Mouse (Mus musculus): ENCODE data around the gene Fetub. TPM values are rescaled to one million over a fixed set of nuclear protein-coding genes. Genes with fewer than 3 reads are reported as not detected.

Fetub gene
- polyA plus RNA-seq, 1 experiment: 2.8 TPM

DNA sequence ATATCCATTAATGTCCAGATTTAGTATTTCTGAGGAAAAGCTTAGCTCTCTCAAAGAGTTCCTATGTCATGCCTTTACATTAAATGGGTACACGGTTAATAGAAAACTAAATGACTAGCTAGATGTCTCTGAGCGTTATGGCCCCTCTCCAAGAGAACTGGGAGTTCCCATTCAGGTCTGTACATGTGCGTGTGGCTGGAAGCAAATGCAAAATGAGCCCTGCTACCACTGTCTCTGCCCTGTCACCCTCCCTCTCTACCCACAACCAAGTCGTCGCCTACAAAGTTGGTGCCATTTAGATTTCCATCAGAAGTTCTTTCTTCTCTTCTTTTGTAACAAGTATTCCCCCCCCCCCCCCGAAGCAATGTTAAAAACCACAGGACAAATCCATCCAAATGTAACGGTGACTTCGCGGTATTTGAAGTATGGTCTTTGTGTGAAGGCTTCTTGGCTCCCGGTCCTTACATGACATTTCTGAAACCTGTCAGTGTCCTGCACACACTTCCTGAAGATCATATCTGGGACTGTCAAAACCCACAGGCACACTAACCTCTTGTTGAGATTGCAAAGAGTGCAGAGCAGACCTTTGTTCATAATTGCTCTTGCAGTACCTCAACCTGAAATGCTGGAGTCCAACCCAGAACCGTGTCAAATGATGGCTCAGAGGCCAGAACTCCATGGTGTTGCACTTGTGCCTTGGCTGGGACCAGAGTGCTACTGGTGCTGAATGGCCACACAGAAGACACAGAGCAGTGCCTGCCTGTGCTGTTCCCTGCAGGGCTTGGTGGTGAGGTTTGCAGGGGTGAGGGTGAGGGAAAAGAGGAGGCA lies 27.2 kb upstream of the Fetub start, which contains the start of gene Ahsg:
Ahsg (plus strand) TSS at position 595 of the 828 bp plus-strand sequence.
- Histone ChIP-seq H3K4me3 (ENCODE audit: insufficient read depth, low read depth, low read length) (no peak within 1 kb of the TSS), H3K27ac (replicated peaks; ENCODE audit: low read depth, low read length) (no peak within 1 kb of the TSS), H3K4me1 (ENCODE audit: control insufficient read depth, insufficient read depth, insufficient read length, low read length) (no peaks in the 10 kb centered on the region)

DNA sequence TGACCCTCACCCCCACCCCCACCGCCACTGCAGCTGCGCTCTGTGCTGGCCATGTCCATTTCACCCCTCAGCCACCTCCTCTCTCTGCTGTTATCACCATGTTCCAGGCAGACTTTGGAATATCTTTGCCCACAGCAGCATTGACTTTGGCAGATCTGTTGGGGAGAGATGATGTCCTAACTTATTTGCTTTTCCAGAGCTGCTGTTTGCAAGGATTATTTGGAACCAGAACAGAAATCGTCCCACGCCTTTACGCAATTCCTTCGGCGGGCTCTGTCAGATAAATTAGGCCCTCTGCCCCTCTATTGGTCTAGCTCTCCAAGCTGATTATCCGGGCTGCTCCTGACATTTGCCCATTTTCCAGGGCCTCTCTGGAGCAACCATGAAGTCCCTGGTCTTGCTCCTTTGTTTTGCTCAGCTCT lies 26.4 kb upstream of the Fetub start:
- no peak overlapping the region for H3K4me3 ChIP-seq (ENCODE audit: insufficient read depth, low read depth, low read length)
- H3K27ac ChIP-seq (replicated peaks; ENCODE audit: low read depth, low read length): no peak overlapping the region
- no peaks in the 10 kb centered on the region for H3K4me1 ChIP-seq (ENCODE audit: control insufficient read depth, insufficient read depth, insufficient read length, low read length)

DNA sequence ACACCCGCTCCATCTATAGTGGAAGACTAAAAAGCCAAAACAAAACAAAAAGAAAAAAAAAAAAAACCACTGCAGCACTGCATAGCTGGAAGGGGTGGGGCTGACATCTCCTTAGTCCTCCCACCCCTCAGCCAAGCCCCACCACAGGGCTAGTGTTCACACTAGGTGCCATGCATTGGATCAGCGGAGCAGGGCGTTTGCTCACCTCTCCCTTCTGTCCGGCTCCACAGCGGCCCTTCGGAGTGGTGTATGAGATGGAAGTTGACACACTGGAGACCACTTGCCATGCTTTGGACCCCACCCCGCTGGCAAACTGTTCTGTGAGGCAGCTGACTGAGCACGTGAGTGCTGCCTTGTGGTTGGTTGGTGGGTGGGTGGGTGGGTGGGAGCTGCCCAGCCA lies 24.0 kb upstream of the Fetub start:
- H3K4me3 ChIP-seq (ENCODE audit: insufficient read depth, low read depth, low read length): no peak overlapping the region
- no peak overlapping the region for H3K27ac ChIP-seq (replicated peaks; ENCODE audit: low read depth, low read length)
- no peaks in the 10 kb centered on the region for H3K4me1 ChIP-seq (ENCODE audit: control insufficient read depth, insufficient read depth, insufficient read length, low read length)

DNA sequence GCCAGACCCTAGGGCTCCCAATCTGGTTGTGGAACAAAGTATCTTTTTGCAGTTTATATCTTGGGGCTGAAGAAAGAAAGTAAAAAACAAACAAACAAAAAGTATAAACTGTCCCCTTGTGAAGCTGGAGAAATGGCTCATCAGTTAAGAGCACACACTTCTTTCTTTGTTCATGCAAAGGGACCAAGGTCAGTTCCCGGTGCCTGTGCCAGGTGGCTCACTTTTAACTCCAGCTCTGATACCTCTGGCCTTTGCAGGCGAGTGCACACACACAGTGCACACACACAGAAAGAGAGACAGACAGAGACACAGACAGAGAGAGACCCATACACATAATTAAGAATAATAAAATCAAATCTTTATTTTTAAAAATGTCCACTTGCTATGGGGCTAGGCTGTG lies 21.5 kb upstream of the Fetub start:
- no peak overlapping the region for H3K27ac ChIP-seq (replicated peaks; ENCODE audit: low read depth, low read length)

DNA sequence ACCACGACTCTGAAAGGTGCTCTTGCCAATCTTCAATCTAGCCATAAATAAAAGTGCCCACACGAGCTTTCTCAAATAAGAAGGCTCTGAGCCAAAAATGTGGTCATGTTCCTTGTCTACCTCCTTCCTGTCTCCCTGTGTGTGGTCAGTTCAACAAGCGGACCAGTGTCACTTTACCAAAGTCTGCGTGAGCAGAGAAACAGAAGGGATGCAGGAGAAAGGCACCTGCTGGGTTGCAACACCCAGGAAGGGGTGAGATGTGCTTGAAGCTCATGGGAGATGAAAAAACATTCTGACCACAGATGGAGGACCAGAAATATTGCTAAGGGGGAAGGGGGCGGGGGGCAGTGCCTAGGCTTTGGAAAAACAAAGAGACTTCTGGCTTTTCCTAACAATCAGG lies 18.8 kb upstream of the Fetub start:
- no peaks in the 10 kb centered on the region for H3K4me1 ChIP-seq (ENCODE audit: control insufficient read depth, insufficient read depth, insufficient read length, low read length)
- no peak overlapping the region for H3K27ac ChIP-seq (replicated peaks; ENCODE audit: low read depth, low read length)
- H3K4me3 ChIP-seq (ENCODE audit: insufficient read depth, low read depth, low read length): no peak overlapping the region

More for the DNA sequence above, 21.5 kb upstream of the Fetub start:
- Histone ChIP-seq H3K4me1 (ENCODE audit: control insufficient read depth, insufficient read depth, insufficient read length, low read length) (no peaks in the 10 kb centered on the region), H3K4me3 (ENCODE audit: insufficient read depth, low read depth, low read length) (no peak overlapping the region)

DNA sequence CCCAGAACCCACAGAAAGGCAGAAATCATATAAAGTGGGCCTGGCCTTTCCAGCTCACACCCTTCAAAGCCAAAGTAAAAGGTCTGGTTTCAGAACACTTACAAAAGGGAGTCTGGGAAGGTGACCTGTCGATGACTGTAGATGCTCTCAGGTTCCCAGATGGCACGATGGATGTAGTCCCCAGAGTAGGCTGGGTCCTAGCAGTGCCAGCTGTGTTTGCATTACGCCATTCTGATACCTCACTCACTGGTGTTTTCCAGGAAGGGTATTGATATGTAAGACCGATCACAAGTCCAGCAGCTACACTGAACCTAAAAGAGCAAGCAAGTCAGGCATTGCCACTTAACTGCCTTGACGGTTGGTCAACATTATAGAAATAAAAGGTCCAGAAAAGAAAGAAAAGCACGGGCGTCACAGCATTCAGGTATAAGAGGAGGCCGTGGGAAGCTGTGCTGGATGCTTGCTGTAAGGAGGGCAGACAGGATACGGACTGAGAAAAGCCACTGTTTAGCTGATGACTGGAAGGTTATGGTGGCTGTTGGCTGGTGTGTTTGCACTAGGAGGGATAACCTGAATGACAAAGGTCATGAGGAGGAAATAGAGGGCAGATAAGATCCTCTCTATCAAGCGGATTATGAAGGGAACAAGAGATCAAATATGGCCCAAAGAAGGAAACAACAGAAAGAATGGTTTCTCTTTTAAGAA lies 18.1 kb upstream of the Fetub start:
- no peak overlapping the region for H3K4me3 ChIP-seq (ENCODE audit: insufficient read depth, low read depth, low read length)
- no peaks in the 10 kb centered on the region for H3K4me1 ChIP-seq (ENCODE audit: control insufficient read depth, insufficient read depth, insufficient read length, low read length)
- no peak overlapping the region for H3K27ac ChIP-seq (replicated peaks; ENCODE audit: low read depth, low read length)

DNA sequence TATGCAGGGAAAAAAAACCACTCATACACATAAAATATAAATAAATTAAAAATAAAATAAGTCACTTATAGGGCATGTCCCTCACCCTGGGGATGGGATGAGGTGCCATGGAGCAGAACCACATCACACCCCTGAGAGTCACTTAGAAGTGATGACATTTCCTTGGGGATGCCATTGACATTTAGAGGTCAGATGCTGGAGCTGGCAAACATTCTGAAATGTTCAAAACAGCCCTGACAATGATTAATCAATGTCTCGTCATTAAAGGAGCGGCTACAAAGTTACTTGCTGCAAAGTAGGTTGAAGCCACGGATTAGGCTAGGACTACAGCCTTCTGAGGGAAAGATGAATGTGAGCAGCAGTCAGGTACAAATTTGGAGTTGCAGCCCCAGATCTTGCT lies 16.8 kb upstream of the Fetub start:
- H3K27ac ChIP-seq (replicated peaks; ENCODE audit: low read depth, low read length): no peak overlapping the region
- no peaks in the 10 kb centered on the region for H3K4me1 ChIP-seq (ENCODE audit: control insufficient read depth, insufficient read depth, insufficient read length, low read length)
- H3K4me3 ChIP-seq (ENCODE audit: insufficient read depth, low read depth, low read length): no peak overlapping the region

DNA sequence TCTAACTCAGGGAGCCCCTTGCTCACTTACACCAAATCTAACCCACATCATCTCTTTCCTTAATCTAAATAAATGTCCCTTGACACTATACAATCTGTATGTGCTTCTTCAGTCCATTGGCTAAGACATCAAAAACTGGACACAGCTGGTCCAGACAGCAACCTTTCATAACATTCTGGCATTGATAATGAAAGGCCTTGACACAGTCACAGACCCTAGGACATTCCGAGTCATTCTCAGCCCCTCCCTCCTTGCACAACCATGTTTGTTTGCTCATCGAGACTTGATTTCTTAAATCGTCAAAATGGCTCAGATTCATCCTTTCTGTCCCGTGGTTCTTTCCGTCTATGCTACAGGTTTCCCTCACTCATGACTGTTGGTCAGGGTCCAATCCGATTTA lies 8.8 kb upstream of the Fetub start:
- no peaks in the 10 kb centered on the region for H3K4me1 ChIP-seq (ENCODE audit: control insufficient read depth, insufficient read depth, insufficient read length, low read length)
- H3K27ac ChIP-seq (replicated peaks; ENCODE audit: low read depth, low read length): no peak overlapping the region
- no peak overlapping the region for H3K4me3 ChIP-seq (ENCODE audit: insufficient read depth, low read depth, low read length)

DNA sequence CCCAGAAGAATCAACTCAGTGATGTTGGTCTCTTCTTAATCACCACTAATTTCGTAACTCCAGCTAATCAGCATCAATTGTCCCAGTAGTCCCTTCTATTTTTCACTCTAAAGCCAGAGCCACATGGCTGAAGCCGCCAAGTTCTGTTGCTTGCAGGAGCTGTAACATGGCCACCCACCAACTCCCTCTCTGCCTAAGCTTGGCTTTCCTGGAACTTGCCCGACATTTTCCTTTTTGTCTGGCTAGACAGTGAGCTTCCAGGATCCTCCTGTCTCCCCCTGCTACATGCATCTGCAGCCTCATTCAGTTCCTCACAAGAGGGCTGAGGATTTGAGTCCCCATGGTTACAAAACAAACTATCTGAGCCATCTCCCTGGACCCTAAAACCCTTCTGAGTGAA lies 6.1 kb upstream of the Fetub start:
- H3K4me3 ChIP-seq (ENCODE audit: insufficient read depth, low read depth, low read length): no peak overlapping the region
- H3K4me1 ChIP-seq (ENCODE audit: control insufficient read depth, insufficient read depth, insufficient read length, low read length): no peaks in the 10 kb centered on the region
- H3K27ac ChIP-seq (replicated peaks; ENCODE audit: low read depth, low read length): no peak overlapping the region

DNA sequence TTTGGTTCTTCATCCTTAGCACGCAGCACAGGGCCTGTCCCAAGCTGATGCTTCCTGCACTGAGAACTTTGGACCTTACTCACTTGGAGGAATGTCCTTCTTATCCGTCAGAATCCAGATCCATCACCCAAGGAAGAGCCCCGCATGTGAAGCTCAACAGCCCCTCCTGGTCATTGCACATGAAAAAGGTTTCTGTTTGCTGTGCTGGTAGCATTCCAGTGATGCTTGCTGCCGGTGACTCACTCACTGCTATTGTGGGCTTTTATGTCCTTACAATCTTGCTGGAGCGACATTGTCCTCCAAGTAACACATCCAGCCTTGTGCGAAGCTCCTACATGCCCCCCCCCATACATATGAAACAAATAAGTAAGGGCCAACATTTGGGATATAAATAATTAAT lies 5.2 kb upstream of the Fetub start:
- no peak overlapping the region for H3K4me3 ChIP-seq (ENCODE audit: insufficient read depth, low read depth, low read length)
- no peak overlapping the region for H3K27ac ChIP-seq (replicated peaks; ENCODE audit: low read depth, low read length)
- H3K4me1 ChIP-seq (ENCODE audit: control insufficient read depth, insufficient read depth, insufficient read length, low read length): no peaks in the 10 kb centered on the region

DNA sequence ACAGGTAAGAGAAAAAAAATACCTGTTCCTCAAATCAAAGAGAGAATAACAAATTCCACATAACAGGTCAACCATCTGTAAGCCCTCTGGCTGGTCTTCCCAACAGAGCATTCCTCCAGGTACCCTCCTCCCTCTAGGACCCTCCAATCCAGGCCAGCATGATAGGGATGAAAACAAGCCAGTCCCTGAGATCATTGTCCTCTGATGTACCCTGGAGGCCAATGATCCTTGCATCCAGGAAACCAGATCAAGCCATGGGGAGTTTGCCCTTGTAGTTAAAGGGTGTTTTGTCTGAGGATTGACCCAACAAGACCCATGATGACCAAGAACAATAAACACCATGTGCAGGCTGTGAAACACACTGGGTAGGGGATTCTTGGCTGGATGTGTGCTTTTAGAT lies 3.9 kb upstream of the Fetub start:
- Histone ChIP-seq H3K4me3 (ENCODE audit: insufficient read depth, low read depth, low read length) (no peak overlapping the region), H3K27ac (replicated peaks; ENCODE audit: low read depth, low read length) (no peak overlapping the region), H3K4me1 (ENCODE audit: control insufficient read depth, insufficient read depth, insufficient read length, low read length) (no peaks in the 10 kb centered on the region)

DNA sequence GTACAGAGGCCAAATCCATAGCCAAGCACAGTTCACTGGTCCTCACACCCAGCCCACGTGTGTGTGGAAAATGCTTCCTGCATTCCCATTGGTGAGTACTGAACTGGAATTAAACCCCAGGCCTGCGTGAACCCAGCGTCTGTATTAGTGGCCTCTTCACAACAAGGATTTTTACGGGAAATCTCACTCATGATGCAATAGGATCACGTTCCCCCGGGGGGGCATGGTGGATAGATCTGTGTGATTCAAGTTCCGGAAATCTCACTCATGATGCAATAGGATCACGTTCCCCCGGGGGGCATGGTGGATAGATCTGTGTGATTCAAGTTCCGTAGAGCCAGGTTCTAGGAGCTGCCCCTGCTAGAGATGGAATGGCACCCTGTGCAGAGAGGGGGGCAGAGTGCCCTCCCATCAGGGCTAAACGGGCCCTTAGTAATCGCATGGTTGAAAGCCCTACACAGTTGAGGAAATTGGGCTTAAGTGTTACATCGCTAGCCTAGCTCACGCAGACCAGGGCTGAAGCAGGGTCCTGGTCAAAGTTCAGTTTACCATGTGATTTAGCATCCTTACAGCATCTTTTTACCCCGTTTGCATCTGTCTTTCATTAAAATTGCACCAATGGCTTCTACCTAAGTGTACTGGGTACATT lies 654 bp downstream of the Fetub start:
- Histone ChIP-seq H3K4me1 (ENCODE audit: control insufficient read depth, insufficient read depth, insufficient read length, low read length) (no peaks in the 10 kb centered on the region), H3K4me3 (ENCODE audit: insufficient read depth, low read depth, low read length) (no peak overlapping the region), H3K27ac (replicated peaks; ENCODE audit: low read depth, low read length) (no peak overlapping the region)

DNA sequence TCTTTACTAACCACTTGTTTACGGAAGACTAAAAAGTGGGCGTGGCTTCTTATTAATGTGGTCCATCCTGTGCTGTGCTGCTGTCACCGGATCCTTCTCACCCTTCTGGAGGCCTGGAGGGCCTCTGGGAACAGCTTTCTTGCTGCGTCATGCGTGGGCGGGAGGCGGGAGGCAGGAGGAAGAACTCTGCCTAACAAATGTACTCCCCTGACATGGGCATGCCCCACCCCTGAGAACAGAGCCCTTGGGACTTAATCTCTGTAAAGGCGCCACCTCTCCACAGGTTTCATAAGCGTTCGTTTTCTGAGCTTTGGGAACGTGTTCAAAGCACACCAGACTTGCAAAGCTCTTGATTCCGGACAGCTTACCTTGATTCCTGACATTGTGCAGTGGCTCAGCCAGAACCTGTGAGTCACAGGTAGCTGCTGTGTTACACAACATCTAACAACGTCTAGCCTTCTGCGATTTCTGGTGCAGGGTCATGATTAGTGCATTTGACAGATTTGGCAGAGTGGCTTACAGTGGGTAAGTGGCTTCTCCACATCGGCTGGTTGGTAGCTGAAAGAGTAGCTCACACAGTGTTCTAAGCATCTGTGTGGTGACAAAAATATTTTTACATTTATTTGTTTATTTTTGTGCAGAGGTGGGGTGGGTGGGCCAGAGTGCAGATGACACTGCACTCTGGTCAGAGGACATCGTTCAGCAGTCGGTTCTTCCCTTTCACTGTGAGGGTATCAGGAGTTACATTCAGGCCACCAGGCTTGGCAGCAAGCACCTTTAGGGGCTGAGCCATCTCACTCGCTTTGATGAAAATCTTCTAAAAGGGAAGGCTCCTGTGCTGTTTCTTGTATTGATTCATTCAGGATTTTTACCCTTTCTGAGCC lies 2.1 kb downstream of the Fetub start:
- no peak overlapping the region for H3K27ac ChIP-seq (replicated peaks; ENCODE audit: low read depth, low read length)
- H3K4me1 ChIP-seq (ENCODE audit: control insufficient read depth, insufficient read depth, insufficient read length, low read length): no peaks in the 10 kb centered on the region
- H3K4me3 ChIP-seq (ENCODE audit: insufficient read depth, low read depth, low read length): no peak overlapping the region

DNA sequence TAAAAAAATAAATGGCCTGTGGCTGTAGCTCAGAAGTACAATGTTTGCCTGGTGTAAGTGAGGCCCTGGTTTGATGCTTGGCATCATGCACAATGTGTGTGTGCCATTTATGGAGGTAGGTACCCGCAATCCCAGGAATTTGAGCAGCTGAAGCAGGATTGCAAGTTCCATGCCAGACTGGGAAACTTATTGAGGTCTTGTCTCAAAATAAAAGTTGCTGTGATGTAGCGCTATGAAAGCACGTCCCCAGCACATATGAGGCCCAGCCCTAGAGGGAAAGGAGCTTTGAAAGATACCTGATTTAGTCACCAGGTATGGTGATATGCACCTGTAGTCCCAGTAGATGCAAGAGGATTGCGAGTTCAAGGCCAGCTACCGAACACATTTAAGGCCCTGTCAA lies 3.6 kb downstream of the Fetub start:
- no peak overlapping the region for H3K4me3 ChIP-seq (ENCODE audit: insufficient read depth, low read depth, low read length)

DNA sequence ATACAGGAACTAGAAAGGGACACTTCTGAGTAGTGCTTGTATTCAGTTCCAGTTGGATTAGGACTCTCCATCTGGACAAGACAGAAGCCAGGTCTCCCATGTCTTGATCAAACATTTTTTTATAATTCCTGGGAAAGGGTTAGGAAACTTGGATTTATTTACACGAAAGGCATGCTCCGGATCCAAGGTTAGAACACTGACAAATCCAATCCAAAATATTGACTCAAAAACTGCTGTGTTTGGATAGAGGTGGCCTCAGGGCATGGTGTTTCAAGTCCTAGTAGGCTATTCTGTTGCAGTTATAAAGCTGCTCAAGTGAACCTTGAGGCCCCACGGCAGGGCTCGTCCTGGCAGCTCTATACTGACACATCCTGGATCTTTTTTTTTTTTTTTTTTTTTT lies 4.3 kb downstream of the Fetub start:
- Histone ChIP-seq H3K4me1 (ENCODE audit: control insufficient read depth, insufficient read depth, insufficient read length, low read length) (no peaks in the 10 kb centered on the region), H3K27ac (replicated peaks; ENCODE audit: low read depth, low read length) (no peak overlapping the region), H3K4me3 (ENCODE audit: insufficient read depth, low read depth, low read length) (no peak overlapping the region)

More for the DNA sequence above, 3.6 kb downstream of the Fetub start:
- H3K4me1 ChIP-seq (ENCODE audit: control insufficient read depth, insufficient read depth, insufficient read length, low read length): no peaks in the 10 kb centered on the region
- H3K27ac ChIP-seq (replicated peaks; ENCODE audit: low read depth, low read length): no peak overlapping the region

Data from brown adipose tissue, adult 24 weeks (tissue).